Mouse (Mus musculus) megakaryocyte progenitor cell, adult 5-6 weeks (primary cell): ENCODE data around the gene Mras. TPM values are rescaled to one million over a fixed set of nuclear protein-coding genes. Genes with fewer than 3 reads are reported as not detected.

ENCODE experiments used
- ATAC-seq: replicated peaks from 2 replicates; pipeline ENCODE4 v1.8.0; 2016; ENCODE audit warnings: mild to moderate bottlenecking, moderate TSS enrichment, inconsistent platforms; ENCODE audit not compliant: poor library complexity
- total RNA-seq, 2 experiments: library from RNA; stranded (forward) in 1 of 2; stranded (reverse) in 1 of 2; fragments of 157-497, 149-512 nt in 1 of 2; fragments of 200-1000 nt in 1 of 2; gene quantifications; 2 replicates each; pipeline versions ENCODE4 v1.2.3 to v1.2.4; 2015 to 2017

Gene Mras
- total RNA-seq, 2 experiments from 2014 or later = 5.1 to 5.2 TPM

- ATAC-seq = no peak
These were observed 71.3 kb downstream of the Mras start for GRCm38 (mm10) chr9:99365906-99366305.

DNA sequence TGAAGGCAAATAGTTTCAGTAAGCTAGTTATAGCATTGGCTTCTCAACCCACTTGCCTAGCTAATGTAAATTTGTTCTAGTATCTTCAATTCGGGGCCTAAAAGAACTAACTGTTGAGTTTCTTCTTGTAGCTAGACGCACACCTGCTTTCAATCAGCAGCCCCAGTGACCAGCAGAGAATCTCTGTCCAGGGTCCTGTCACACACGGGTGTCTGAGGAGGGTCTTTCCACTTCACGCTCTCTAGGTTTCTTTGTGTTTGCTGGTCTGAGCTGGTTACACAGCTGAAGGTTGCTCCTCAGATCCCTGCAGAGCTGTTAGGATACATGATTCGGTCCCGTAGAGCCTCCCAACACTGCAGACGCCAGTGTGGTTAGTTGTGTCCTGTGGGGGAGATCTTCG is 74.1 kb downstream of the Mras start:
- no peak for ATAC-seq

GRCm38 (mm10) chr9:99361946-99362345 is 75.2 kb downstream of the Mras start:
- ATAC-seq = no peak

- 0 out of 2 replicates have a peak, but pooled peaks have one; percentile 23 for ATAC-seq
These were observed 78.2 kb downstream of the Mras start for GRCm38 (mm10) chr9:99359012-99359411.

- peak; percentile 54 for ATAC-seq
These were observed 79.1 kb downstream of the Mras start, which contains the start of gene Esyt3 for GRCm38 (mm10) chr9:99357921-99358692. TSS of gene Esyt3 (minus strand) at chr9:99358557.

- no peak; the same call in 1 of the 2 replicates for ATAC-seq
These were observed 79.6 kb downstream of the Mras start for GRCm38 (mm10) chr9:99357561-99357920.

DNA sequence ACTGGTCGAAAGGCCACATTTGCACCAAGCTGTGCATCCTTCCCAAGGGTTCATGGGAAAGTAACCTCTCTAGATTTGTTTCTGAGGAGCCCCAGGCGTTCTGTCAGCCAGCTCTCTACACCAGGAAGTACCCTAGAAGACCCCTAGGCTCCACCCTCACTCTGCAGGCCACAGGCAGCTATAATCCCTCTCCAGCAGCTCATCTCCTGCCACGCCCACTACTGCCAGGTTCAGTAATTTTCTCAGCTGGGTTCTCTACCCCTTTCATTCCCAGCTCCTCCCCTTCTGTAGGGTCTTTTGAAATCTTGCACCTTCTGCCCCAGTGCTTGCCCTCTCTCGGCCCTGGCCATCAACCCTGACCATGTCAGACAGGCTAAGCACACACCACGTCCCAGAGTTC is 81.2 kb downstream of the Mras start:
- no peak for ATAC-seq

GRCm38 (mm10) chr9:99354796-99355195 is 82.4 kb downstream of the Mras start:
- ATAC-seq = no peak

- 0 out of 2 replicates have a peak, but pooled peaks have one; percentile 29 for ATAC-seq
These were observed 83.8 kb downstream of the Mras start for GRCm38 (mm10) chr9:99353390-99353789.

- ATAC-seq = peak; percentile 75
These were observed 84.2 kb downstream of the Mras start for GRCm38 (mm10) chr9:99352964-99353363.

- ATAC-seq = peak; percentile 73
These were observed 91.8 kb downstream of the Mras start for GRCm38 (mm10) chr9:99345351-99345792.

DNA sequence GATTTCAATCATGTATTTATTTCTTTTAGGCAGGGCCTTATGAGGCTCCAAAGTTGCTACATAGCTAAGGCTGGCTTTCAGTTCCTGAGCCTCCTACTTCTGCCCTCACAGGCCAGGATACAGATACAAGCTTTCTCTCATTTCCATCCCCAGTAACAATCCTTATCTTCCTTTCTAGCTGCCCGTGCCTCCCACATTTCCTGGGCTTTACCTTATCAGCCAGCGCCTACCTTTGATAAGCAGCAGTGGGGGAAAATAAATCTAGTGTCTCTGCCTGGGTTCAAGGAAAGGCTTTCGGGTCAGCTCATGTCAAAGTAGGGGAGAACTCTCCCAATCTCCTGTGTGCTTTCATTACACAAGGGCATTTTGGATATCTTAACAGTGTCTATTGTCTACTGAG is 95.6 kb downstream of the Mras start:
- ATAC-seq = no peak

GRCm38 (mm10) chr9:99340126-99340525 is 97.1 kb downstream of the Mras start:
- no peak for ATAC-seq

GRCm38 (mm10) chr9:99339182-99339581 is 98.0 kb downstream of the Mras start:
- peak; percentile 65 for ATAC-seq

DNA sequence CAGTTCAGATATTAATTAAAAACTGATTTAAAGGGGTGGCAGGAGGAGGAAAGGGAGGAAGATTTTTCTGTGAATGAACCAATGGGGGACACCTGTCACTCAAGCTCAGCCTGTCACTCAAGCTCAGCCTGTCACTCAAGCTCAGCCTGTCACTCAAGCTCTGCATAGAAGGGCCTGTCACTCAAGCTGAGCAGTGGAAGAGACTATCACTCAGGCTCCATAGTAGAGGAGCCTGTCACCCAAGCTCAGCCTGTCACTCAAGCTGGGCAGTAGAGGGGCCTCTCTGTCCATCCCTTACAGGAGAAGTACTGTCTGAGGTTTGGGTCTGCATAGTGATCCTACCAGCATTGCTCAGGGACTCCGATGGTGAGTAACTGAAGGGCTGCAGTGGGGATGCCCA is 98.9 kb downstream of the Mras start:
- no peak for ATAC-seq

GRCm38 (mm10) chr9:99336538-99336937 is 100.6 kb downstream of the Mras start:
- no peak for ATAC-seq

Other genes with a start within 250 kb of the Mras start
- not detected in 2 replicates for gene Faiml, start 200.1 kb downstream of the Mras start, total RNA-seq (2015)
- not detected in 2 replicates for gene Faiml, start 200.1 kb downstream of the Mras start, total RNA-seq (2017)
- gene Cep70, start 194.0 kb downstream of the Mras start, total RNA-seq (2015) = 25.8 and 35.4 TPM in 2 replicates
- 31.7 and 45.5 TPM in 2 replicates for gene Cep70, start 194.0 kb downstream of the Mras start, total RNA-seq (2017)
- gene Esyt3, start 78.8 kb downstream of the Mras start, total RNA-seq (2015) = not detected in 2 replicates
- not detected in 2 replicates for gene Esyt3, start 78.8 kb downstream of the Mras start, total RNA-seq (2017)
- gene Nme9, start 14.1 kb upstream of the Mras start, total RNA-seq (2015) = not detected in 2 replicates
- gene Nme9, start 14.1 kb upstream of the Mras start, total RNA-seq (2017) = not detected in 2 replicates
- 30.4 and 34.6 TPM in 2 replicates for gene Armc8, start 131.5 kb upstream of the Mras start, total RNA-seq (2015)
- gene Armc8, start 131.5 kb upstream of the Mras start, total RNA-seq (2017) = 32.2 and 36.6 TPM in 2 replicates
- gene Dbr1, start 138.4 kb upstream of the Mras start, total RNA-seq (2015) = 21.0 and 22.2 TPM in 2 replicates
- 55.0 and 56.5 TPM in 2 replicates for gene Dbr1, start 138.4 kb upstream of the Mras start, total RNA-seq (2017)
- not detected in 2 replicates for gene A4gnt, start 175.1 kb upstream of the Mras start, total RNA-seq (2015)
- gene A4gnt, start 175.1 kb upstream of the Mras start, total RNA-seq (2017) = not detected in 2 replicates
- not detected in 2 replicates for gene Dzip1l, start 192.1 kb upstream of the Mras start, total RNA-seq (2015)
- gene Dzip1l, start 192.1 kb upstream of the Mras start, total RNA-seq (2017) = not detected in 2 replicates